Mouse (Mus musculus): ENCODE results near the gene 4921504E06Rik.

DNA sequence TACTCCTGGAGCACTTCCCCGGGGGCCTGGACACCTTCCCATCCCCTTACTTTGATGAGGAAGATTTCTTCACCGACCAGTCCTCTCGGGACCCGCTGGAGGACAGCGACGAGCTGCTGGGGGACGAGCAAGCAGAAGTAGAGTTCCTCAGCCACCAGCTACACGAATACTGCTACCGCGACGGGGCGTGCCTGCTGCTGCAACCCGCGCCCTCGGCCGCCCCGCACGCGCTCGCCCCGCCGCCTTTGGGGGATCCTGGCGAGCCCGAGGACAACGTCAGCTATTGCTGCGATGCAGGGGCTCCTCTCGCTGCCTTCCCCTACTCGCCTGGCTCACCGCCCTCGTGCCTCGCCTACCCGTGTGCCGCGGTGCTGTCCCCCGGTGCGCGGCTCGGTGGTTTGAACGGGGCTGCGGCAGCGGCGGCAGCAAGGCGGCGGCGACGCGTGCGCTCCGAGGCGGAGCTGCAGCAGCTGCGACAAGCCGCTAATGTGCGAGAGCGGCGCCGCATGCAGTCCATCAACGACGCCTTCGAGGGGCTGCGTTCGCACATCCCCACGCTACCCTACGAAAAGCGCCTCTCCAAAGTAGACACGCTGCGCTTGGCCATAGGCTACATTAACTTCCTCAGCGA, 107.7 kb downstream of the 4921504E06Rik start:
- no peak for TF ChIP-seq CTCF (conservative IDR thresholded peaks at IDR 0.05; ENCODE audit: low read length)
- no peak for TF ChIP-seq POU5F1 (IDR thresholded peaks at IDR 0.05; ENCODE audit: borderline replicate concordance, low read length)
- no peak for TF ChIP-seq NANOG (IDR thresholded peaks at IDR 0.05; ENCODE audit: borderline replicate concordance, low read length)
